Mouse (Mus musculus) bone marrow macrophage, adult 2 months (primary cell): ENCODE data around the gene Arl5b.

Experiments used
- CTCF ChIP-seq: IDR thresholded peaks from 2 replicates; pipeline ENCODE4 v1.5.1; 2012; ENCODE audit warnings: low read depth, mild to moderate bottlenecking, low read length, moderate library complexity
- POLR2A ChIP-seq: IDR thresholded peaks from 2 replicates; pipeline ENCODE4 v1.6.1; 2012; ENCODE audit warnings: mild to moderate bottlenecking, low read depth, low read length, borderline replicate concordance

- TF ChIP-seq POLR2A (no peak), CTCF (no peak)
Measured at GRCm38 (mm10) chr2:15104386-15104785, 55.2 kb downstream of the Arl5b start.
